Mouse (Mus musculus) CH12.LX (cell line): ENCODE measurements at regions not wholly inside any gene's neighbourhood (a gene's known extent, or its start where the extent isn't known, plus 50 kb on each side); places are given as distances from the start of the nearest gene placed in this dataset.

ENCODE experiments used
- DNase-seq: peaks from one replicate; pipeline ENCODE4 v3.0.0-alpha.2; 2013; ENCODE audit errors: extremely low read depth
- H3K27ac ChIP-seq: 2 replicates; pipeline ENCODE4 v1.5.1; 2012; ENCODE audit warnings: low read depth, mild to moderate bottlenecking, control low read depth, moderate library complexity; ENCODE audit not compliant: insufficient read depth
- H3K27me3 ChIP-seq: replicated peaks from 2 replicates; pipeline ENCODE3; 2012; ENCODE audit warnings: inconsistent platforms
- H3K36me3 ChIP-seq, 2 experiments: replicated peaks in 1 of 2; 2 replicates each; pipeline versions ENCODE3 to v1.6.1; 2012; ENCODE audit warnings: inconsistent platforms in 1 of 2, low read length in 1 of 2, mild to moderate bottlenecking in 1 of 2, mixed read lengths in 1 of 2, moderate library complexity in 1 of 2; ENCODE audit not compliant: control insufficient read depth in 1 of 2, insufficient read depth in 1 of 2
- H3K4me1 ChIP-seq, 2 experiments: 2 replicates each; pipeline ENCODE4 v1.6.1; 2012; ENCODE audit warnings: inconsistent platforms in 1 of 2, moderate library complexity in 1 of 2; ENCODE audit not compliant: insufficient read depth in 2 of 2, control insufficient read depth in 1 of 2
- H3K4me2 ChIP-seq: 2 replicates; pipeline ENCODE4 v1.6.1; 2012; ENCODE audit warnings: low read depth, mild to moderate bottlenecking, control low read depth; ENCODE audit not compliant: poor library complexity, insufficient read depth, severe bottlenecking
- H3K4me3 ChIP-seq, 3 experiments: fragments of 150-350 bp in 1 of 3; sonication (generic) in 1 of 3; replicated peaks in 1 of 3; 2 replicates each; pipeline versions ENCODE3 to v1.5.1; 2011 to 2012; ENCODE audit warnings: low read depth in 2 of 3, low read length in 2 of 3, mild to moderate bottlenecking in 2 of 3, moderate library complexity in 2 of 3, control low read depth in 1 of 3, improper control_type of control experiment in 1 of 3, inconsistent platforms in 1 of 3, mixed read lengths in 1 of 3; ENCODE audit not compliant: poor library complexity in 1 of 3
- H3K79me2 ChIP-seq: replicated peaks from 2 replicates; pipeline ENCODE4 v1.6.1; 2012; ENCODE audit warnings: mild to moderate bottlenecking, moderate library complexity; ENCODE audit not compliant: control insufficient read depth, poor library complexity, insufficient read depth, severe bottlenecking; ENCODE audit errors: extremely low read depth
- H3K9ac ChIP-seq: 2 replicates; pipeline ENCODE4 v1.6.1; 2012; ENCODE audit warnings: low read depth, mild to moderate bottlenecking, control low read depth, moderate library complexity; ENCODE audit not compliant: insufficient read depth
- H3K9me3 ChIP-seq: replicated peaks from 2 replicates; pipeline ENCODE3; 2012; ENCODE audit warnings: low read length, inconsistent platforms, mixed read lengths
- E2F4 ChIP-seq: IDR thresholded peaks from 2 replicates; pipeline ENCODE4 v1.6.1; 2011; ENCODE audit warnings: low read depth, low read length, improper control_type of control experiment; ENCODE audit not compliant: insufficient replicate concordance
- ELF1 ChIP-seq: IDR thresholded peaks from 2 replicates; pipeline ENCODE4 v1.6.1; 2014; ENCODE audit warnings: low read depth, mild to moderate bottlenecking, inconsistent platforms, low read length, improper control_type of control experiment
- EP300 ChIP-seq: IDR thresholded peaks from 2 replicates; pipeline ENCODE4 v1.6.1; 2011; ENCODE audit warnings: low read length, improper control_type of control experiment
- ETS1 ChIP-seq: conservative IDR thresholded peaks from 2 replicates; pipeline ENCODE4 v1.6.1; 2012; ENCODE audit warnings: low read depth, mild to moderate bottlenecking, inconsistent platforms, low read length, improper control_type of control experiment, moderate library complexity
- GABPA ChIP-seq: IDR thresholded peaks from 2 replicates; pipeline ENCODE4 v1.6.1; 2012; ENCODE audit warnings: low read depth, low read length, improper control_type of control experiment, inconsistent platforms; ENCODE audit not compliant: insufficient replicate concordance
- HCFC1 ChIP-seq: IDR thresholded peaks from 2 replicates; pipeline ENCODE4 v1.6.1; 2012; ENCODE audit warnings: low read depth, mild to moderate bottlenecking, inconsistent platforms, low read length, improper control_type of control experiment
- IRF4 ChIP-seq: IDR thresholded peaks from 2 replicates; pipeline ENCODE4 v1.6.1; 2014; ENCODE audit warnings: low read depth, mild to moderate bottlenecking, inconsistent platforms, low read length, improper control_type of control experiment
- MAZ ChIP-seq: IDR thresholded peaks from 2 replicates; pipeline ENCODE4 v1.6.1; 2012; ENCODE audit warnings: low read depth, mild to moderate bottlenecking, inconsistent platforms, low read length, improper control_type of control experiment, moderate library complexity
- MEF2A ChIP-seq: IDR thresholded peaks from 2 replicates; pipeline ENCODE4 v1.6.1; 2014; ENCODE audit warnings: low read depth, mild to moderate bottlenecking, inconsistent platforms, low read length, improper control_type of control experiment, borderline replicate concordance
- MXI1 ChIP-seq: IDR thresholded peaks from 2 replicates; pipeline ENCODE4 v1.6.1; 2011; ENCODE audit warnings: mild to moderate bottlenecking, low read depth, low read length, improper control_type of control experiment
- MYC ChIP-seq: IDR thresholded peaks from 2 replicates; pipeline ENCODE4 v1.6.1; 2011; ENCODE audit warnings: low read depth, mild to moderate bottlenecking, improper control_type of control experiment, low read length
- NELFE ChIP-seq: IDR thresholded peaks from 2 replicates; pipeline ENCODE4 v1.6.1; 2011; ENCODE audit warnings: low read depth, low read length, improper control_type of control experiment
- NRF1 ChIP-seq: IDR thresholded peaks from 2 replicates; pipeline ENCODE4 v1.6.1; 2014; ENCODE audit warnings: low read depth, mild to moderate bottlenecking, inconsistent platforms, low read length, improper control_type of control experiment, moderate library complexity
- POLR2A ChIP-seq: IDR thresholded peaks from 2 replicates; pipeline ENCODE4 v1.6.1; 2011; ENCODE audit warnings: low read depth, mild to moderate bottlenecking, improper control_type of control experiment, low read length
- RCOR1 ChIP-seq: conservative IDR thresholded peaks from 2 replicates; pipeline ENCODE4 v1.6.1; 2012; ENCODE audit warnings: low read depth, mild to moderate bottlenecking, inconsistent platforms, low read length, improper control_type of control experiment
- SIN3A ChIP-seq: IDR thresholded peaks from 2 replicates; pipeline ENCODE4 v1.6.1; 2012; ENCODE audit warnings: low read length, improper control_type of control experiment, inconsistent platforms
- SMC3 ChIP-seq: IDR thresholded peaks from 2 replicates; pipeline ENCODE4 v1.6.1; 2011; ENCODE audit warnings: low read depth, low read length, improper control_type of control experiment
- UBTF ChIP-seq: IDR thresholded peaks from 2 replicates; pipeline ENCODE4 v1.6.1; 2012; ENCODE audit warnings: low read depth, mild to moderate bottlenecking, inconsistent platforms, low read length, improper control_type of control experiment, moderate library complexity
- USF1 ChIP-seq: IDR thresholded peaks from 2 replicates; pipeline ENCODE4 v1.6.1; 2014; ENCODE audit warnings: low read depth, mild to moderate bottlenecking, inconsistent platforms, low read length, improper control_type of control experiment
- dilution Hi-C: fragments of 300-500 bp; cut with MboI; formaldehyde crosslinking; loops from 2 replicates; pipeline ENCODE4 v1.14.3; 2020; ENCODE audit warnings: low sequenced_read_pairs; ENCODE audit not compliant: extremely low pct_unique_long_range_greater_than_20kb, extremely low pct_ligation_motif_present
- in situ Hi-C: fragments of 300-500 bp; cut with MboI; formaldehyde crosslinking; loops from 3 replicates; pipeline ENCODE4 v1.14.3; 2019; ENCODE audit warnings: low sequenced_read_pairs, low pct_ligation_motif_present, low pct_unique_long_range_greater_than_20kb, mixed read lengths

DNA sequence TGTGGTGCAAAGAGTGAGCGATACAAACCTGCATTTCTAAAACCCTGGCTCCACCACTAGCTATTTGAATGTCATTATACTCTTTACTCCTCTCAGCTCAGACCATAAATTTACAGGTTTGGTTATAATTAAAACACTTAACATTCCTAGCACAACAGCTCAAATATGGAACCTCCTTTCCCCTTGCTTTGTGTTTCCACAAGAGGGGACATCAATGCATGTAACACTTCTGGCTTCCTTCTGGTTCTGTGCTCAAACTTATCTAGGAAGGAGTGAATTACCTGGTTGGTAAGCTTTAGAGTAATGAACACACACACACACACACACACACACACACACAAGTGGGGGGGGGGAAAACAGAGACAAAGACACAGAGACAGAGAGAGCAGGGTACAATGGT, 254.8 kb downstream of the Gm49356 start:
- TF ChIP-seq HCFC1 (peak; percentile 52), RCOR1 (no peak)
- Histone ChIP-seq H3K4me3 (no peak overlapping the region), H3K79me2 (no peaks in the 10 kb centered on the region), H3K27me3 (no peaks in the 10 kb centered on the region), H3K36me3 (no peaks in the 10 kb centered on the region), H3K9ac (no peak overlapping the region), H3K27ac (no peak overlapping the region), H3K9me3 (no peaks in the 10 kb centered on the region), H3K4me2 (no peak overlapping the region), H3K4me1 (peaks cover 6 to 13% of the 10 kb centered on the region in 2 experiments)
- dilution Hi-C loops: no loop called here
- in situ Hi-C loops: no loop called here
- no peak for DNase-seq

DNA sequence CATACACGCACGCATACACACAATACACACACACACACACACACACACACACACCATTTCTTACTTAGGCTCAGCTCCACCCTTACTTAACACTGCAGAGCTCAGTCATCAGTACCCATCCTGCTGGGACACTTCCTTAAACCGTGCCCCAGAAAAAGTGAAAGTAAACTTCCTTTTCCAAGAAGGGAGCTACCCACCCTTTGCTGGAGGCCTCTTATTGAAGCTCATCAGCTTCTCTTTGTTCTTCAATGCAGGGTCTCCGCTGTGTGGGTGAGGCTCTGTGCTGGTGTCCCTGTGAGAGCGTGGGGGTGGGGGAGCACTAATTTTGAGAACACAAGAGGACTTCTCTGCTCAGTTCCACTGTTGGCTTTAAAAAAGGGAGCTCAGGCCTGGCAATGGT, 256.6 kb downstream of the Gm49356 start:
- TF ChIP-seq GABPA (no peak), NRF1 (no peak), NELFE (no peak), USF1 (no peak), MEF2A (no peak)
- Histone ChIP-seq H3K4me1 (peaks cover 6 to 13% of the 10 kb centered on the region in 2 experiments), H3K79me2 (no peaks in the 10 kb centered on the region), H3K4me2 (peak overlapping the region; percentile 24; the same call in 1 of the 2 replicates), H3K4me3 (no peak overlapping the region), H3K36me3 (no peaks in the 10 kb centered on the region), H3K9me3 (no peaks in the 10 kb centered on the region), H3K27ac (no peak overlapping the region), H3K9ac (no peak overlapping the region), H3K27me3 (no peaks in the 10 kb centered on the region)
- dilution Hi-C loops: no loop called here
- DNase-seq: peak; percentile 44
- in situ Hi-C loops: no loop called here

GRCm38 (mm10) chr15:59146111-59146510, 257.0 kb downstream of the Gm49356 start:
- in situ Hi-C loops: no loop called here
- no peaks in the 10 kb centered on the region for H3K27me3 ChIP-seq
- no peak for TF ChIP-seq UBTF
- no peak for TF ChIP-seq ELF1
- TF ChIP-seq GABPA: no peak
- no peak for TF ChIP-seq SMC3
- TF ChIP-seq E2F4: no peak
- TF ChIP-seq EP300: no peak
- TF ChIP-seq MYC: no peak
- TF ChIP-seq MAZ: no peak
- TF ChIP-seq POLR2A: no peak
- no peak for TF ChIP-seq ETS1
- no peak for TF ChIP-seq MXI1
- no peak for TF ChIP-seq IRF4
- TF ChIP-seq NELFE: no peak
- no peak for TF ChIP-seq SIN3A
- 0 out of 2 replicates have a peak overlapping the region, but pooled peaks have one; percentile 24 for H3K4me2 ChIP-seq
- DNase-seq: no peak
- H3K4me1 ChIP-seq: peaks cover 6 to 13% of the 10 kb centered on the region in 2 experiments
- H3K36me3 ChIP-seq: no peaks in the 10 kb centered on the region
- no peaks in the 10 kb centered on the region for H3K79me2 ChIP-seq
- no peak overlapping the region for H3K9ac ChIP-seq
- H3K27ac ChIP-seq: no peak overlapping the region
- dilution Hi-C loops: no loop called here
- H3K4me3 ChIP-seq: no peak overlapping the region
- H3K9me3 ChIP-seq: no peaks in the 10 kb centered on the region
